Mouse (Mus musculus) left cerebral cortex, postnatal 36 days (tissue): ENCODE data around the gene Gm42517. TPM values are rescaled to one million over a fixed set of nuclear protein-coding genes. Genes with fewer than 3 reads are reported as not detected.

ENCODE experiments used
- DNase-seq, 2 experiments: peaks; one replicate each; pipeline ENCODE4 v3.0.0; 2021 to 2022; ENCODE audit warnings: low spot score in 2 of 2, mixed read lengths in 1 of 2
- intact Hi-C: fragments of 180-260 bp; cut with DNase I; formaldehyde crosslinking; loops from one replicate; pipeline ENCODE4 v1.15.1; 2025
- total RNA-seq, 2 experiments: library from RNA; stranded (reverse); gene quantifications; 2 replicates each; pipeline ENCODE4 v1.2.3; 2021

Gm42517 gene
- total RNA-seq, 2 experiments from 2014 or later, result 62.2 to 69.6 TPM

DNA sequence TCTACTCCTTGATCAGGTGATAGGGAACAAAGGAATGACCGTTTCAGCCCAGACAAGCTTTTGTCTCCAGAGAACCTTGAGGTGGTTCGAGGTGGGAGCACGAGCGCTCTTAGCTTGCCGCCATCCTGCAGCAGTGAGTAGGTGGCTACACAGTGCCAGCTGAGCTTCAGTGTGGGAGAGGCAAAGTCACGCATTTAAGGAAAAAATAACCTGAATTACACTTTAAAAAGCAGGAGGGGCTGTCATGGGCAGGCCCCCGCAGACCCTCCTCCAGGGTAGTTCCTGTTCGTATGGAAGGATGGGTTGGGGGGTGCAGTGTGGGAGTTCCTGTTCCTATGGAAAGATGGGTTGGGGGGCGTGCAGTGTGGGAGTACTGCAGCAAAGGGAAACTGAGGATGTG, 8.2 kb downstream of the Gm42517 start:
- intact Hi-C loops, result no loop called here

DNA sequence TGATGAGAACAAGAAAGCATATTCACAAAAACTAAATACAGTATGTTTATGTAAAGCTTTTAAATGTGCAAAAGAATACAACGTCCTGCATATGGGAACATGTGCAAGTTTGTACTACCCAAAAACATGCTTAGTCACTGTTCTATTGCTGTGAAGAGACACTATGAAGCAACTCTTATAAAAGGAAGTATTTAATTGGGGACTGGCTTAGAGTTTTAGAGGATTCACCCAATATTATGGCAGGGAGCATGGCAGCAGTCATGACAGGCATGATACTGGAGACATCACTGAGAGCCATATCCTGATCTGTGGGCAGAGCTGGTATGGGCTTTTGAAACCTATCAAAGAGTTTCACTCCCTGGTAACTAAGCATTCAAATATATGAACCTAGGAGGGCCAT, 9.9 kb downstream of the Gm42517 start:
- DNase-seq, result no peak
- intact Hi-C loops, result no loop called here

More for the DNA sequence above, 8.2 kb downstream of the Gm42517 start:
- DNase-seq, result peak; percentile 66 to 73

DNA sequence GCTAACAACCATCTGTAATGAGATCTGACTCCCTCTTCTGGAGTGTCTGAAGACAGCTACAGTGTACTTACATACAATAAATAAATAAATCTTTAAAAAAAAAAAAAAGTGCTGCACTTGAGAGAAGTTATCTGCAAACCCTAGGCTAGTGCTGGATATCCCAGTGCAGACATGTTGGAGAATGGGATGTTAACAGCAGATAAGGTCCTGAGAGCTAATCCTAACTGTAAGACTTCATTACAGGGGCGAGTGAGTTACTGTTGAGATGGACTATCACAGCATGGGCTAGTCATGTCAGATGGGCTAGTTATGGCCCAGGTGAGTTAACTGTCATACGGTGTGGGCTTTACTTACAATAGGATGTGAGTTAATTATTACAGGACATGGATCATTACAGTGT, 13.7 kb downstream of the Gm42517 start:
- intact Hi-C loops, result no loop called here
- DNase-seq, result no peak

DNA sequence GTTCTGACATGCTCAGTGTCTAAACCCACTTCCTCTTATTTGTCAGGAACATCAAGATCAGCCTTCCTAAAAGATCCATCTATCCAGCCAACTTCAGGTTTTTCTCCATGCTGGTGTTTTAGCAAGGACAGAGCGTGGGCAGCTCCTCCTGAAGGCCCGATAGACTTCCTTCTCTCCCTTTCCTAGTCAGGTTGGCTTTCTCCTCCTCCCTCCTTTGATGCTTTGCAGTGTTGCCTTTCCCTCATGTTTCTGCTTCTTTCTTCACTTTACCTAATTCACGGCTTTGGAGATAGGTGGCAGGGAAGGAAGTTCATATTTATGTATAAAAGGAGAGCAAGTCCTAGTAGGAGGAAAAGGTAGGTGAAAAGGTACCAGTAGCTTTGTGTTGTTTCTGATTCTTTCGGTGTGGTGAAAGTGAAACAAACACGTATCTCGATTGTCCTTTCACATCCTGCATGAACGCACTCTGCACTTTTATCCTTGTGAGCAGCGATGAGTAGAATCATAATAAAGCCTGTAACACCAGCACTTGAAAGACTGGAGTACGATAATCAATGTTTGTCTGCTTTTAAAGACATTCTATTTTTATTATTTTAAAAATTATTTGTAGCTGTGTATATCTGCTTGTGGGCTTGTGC, 18.1 kb downstream of the Gm42517 start:
- intact Hi-C loops, result loop anchor here (10.0 kb wide), 1 partner anchor 255 kb away; no protein-coding TSS in a partner anchor
- DNase-seq, result no peak

DNA sequence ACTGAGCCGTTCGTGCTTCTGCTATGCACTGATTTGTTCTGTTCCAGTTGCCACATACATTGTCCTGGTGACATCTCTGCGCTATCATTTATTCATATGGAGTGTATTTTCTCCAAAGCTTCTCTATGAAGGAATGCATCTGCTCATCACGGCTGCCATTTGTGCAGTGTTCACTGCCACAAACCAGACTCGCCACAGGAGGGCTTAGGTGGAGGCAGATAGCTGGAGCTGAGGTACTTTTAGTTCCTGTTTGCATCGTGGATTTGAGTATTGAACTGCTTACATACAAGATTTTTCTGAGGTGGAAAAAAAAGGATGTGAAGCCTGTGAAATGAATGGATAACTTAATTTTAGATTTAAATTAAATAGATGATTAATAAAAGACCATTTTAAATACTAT, 19.9 kb downstream of the Gm42517 start:
- intact Hi-C loops, result loop anchor here (10.0 kb wide), 1 partner anchor 257 kb away; no protein-coding TSS in a partner anchor
- DNase-seq, result no peak

DNA sequence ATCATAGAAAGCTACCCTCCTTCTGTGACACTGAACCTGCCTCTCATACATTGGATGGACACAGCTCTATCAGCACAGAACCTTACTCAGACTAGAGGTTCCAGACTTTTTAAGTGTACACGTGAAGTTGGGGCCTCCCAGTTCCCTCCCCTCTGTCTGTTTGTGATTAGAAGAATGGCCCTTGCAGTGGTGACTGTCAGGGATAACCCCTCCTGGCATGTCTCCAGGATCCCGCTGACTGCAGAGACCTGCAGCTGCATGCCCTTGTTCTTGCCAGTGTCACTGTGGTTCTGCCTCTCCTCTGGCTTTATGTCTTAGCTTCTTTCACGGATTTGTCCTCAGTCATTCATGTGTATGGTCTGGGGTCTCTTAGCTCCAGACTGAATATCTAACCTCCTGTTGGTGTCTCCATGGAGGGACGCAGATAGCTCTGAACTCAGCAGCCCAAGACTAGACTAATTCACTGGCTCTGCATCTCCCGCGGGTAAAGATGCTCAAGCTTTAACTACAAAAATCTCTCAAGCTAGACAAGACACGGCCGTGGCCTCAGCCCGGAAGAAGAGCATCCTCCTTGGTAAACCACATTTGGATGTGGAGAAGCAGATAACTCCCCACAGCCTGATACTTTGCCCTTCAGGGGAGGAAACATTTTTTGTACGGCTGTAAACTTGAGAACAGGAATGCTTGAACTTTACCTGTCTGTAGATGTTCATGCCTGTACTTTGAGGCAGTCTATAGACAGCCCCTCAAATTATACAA, 22.2 kb downstream of the Gm42517 start:
- DNase-seq, result no peak
- intact Hi-C loops, result loop anchor here (10.0 kb wide), 1 partner anchor 259 kb away; no protein-coding TSS in a partner anchor

DNA sequence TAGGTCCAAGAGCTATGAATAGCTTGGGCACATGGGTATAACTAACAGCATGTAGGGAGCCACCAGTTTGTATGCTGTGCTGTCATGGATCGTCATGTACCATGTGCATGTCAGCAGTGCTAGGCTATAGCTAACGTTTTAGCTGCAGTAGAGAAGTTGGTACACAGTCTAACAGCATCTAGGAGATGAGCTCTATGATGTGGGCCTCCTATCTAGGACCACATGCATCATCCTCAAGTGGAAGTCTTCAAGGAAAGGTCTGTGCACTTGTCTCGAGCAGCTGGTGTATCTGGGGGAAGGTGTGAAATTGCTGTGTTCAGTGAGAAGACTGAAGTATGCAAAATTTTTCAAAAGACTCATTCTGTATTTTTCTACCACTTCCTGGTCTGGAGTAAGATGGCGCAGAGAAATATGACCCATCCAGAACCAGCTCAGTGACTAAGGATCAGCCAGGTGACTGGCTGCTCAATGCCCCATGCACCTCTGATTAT, 24.0 kb downstream of the Gm42517 start:
- no peak for DNase-seq
- intact Hi-C loops, result loop anchor here (10.0 kb wide), 1 partner anchor 261 kb away; no protein-coding TSS in a partner anchor

DNA sequence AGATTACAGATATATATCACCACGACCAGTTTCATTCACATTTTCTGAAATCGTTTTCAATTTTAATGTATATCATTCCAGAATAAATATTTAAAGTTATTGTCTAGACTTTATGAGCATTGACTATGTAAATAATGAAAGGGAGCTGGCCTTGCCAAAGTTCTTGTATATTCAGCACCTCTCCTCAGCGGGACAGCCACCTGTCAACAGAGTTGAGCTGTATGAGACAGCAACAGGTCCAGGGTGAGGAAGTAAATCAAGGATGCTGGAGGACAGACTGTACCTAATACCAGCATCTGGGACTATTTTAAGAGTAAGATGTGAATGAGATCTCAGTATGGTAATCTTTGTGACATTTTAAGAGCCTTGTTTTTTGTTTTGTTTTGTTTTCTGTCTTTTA, 29.7 kb downstream of the Gm42517 start:
- DNase-seq, result no peak
- intact Hi-C loops, result no loop called here

DNA sequence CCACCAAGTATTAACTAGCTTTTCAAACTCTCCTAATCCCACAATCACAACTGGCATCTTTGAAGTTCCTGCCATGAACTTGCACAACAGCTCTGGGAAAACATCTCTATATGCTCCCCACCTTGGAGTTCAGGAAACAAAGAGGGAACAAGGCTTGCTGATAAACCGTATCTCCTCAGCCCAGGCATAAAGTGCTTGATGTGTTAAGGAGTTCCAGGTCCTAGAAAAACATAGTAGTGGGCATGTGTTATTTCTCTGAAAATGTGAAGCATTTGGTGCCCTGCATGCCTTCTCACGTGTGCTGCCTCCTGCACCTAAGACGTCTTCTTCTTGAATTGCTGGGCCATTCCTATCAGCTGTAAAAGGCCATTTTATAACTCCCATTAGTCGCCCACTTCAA, 30.3 kb downstream of the Gm42517 start:
- intact Hi-C loops, result no loop called here
- DNase-seq, result no peak

DNA sequence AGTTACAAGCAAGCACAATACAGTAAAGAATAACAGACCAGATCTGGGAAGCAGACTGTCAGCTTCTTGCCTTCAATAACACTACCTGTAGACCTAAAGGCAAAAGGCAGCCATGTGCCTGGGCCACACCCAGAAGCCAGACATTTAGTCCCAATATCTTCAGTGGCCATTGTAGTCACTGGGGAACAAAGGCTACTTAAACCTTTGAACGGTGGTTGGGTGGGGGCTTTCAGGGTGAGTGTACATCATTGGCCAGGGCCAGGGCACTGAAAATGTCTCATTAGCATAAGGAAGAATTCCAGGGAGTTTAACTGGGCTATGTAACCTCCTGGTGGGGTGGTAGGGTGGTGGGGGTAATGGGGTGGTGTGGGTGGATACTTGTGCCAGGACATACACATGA, 36.7 kb downstream of the Gm42517 start:
- no peak for DNase-seq
- intact Hi-C loops, result no loop called here

Other genes with a start within 250 kb of the Gm42517 start
- 10 to 100 TPM; 25.2 to 27.5 TPM for gene Tmed5, start 235.3 kb downstream of the Gm42517 start, total RNA-seq
- gene Ccdc18, start 235.0 kb downstream of the Gm42517 start, total RNA-seq, result 1 to 10 TPM; 1.3 to 1.6 TPM
- gene Dr1, start 99.0 kb downstream of the Gm42517 start, total RNA-seq, result 10 to 100 TPM; 32.0 to 32.2 TPM
- gene Pigg, start 55.3 kb downstream of the Gm42517 start, total RNA-seq, result 10 to 100 TPM; 10.8 to 13.2 TPM
- gene Pde6b, start 20.5 kb upstream of the Gm42517 start, total RNA-seq, result under 1 TPM; 0.30 to 0.36 TPM
- 100 to 1,000 TPM; 230 to 258 TPM for gene Atp5k, start 66.5 kb upstream of the Gm42517 start, total RNA-seq
- gene Mfsd7a, start 81.0 kb upstream of the Gm42517 start, total RNA-seq, result under 1 TPM; 0.94 to 0.97 TPM
- 10 to 100 TPM; 51.8 to 56.5 TPM for gene Pcgf3, start 93.3 kb upstream of the Gm42517 start, total RNA-seq
- 100 to 1,000 TPM; 644 to 792 TPM for gene Cplx1, start 182.1 kb upstream of the Gm42517 start, total RNA-seq